Mouse (Mus musculus) thymus, adult 2 months (tissue): Measurements from ENCODE around the gene Ifi207.

Experiments
- CTCF ChIP-seq: fragments of 200-500 bp; IDR thresholded peaks from 2 replicates; pipeline ENCODE4 v1.5.1; 2012; ENCODE audit warnings: mild to moderate bottlenecking, control low read depth, low read length, moderate library complexity, borderline replicate concordance; ENCODE audit not compliant: control insufficient read depth, poor library complexity, insufficient read depth; ENCODE audit errors: extremely low read depth
- POLR2A ChIP-seq: fragments of 200-500 bp; IDR thresholded peaks from 2 replicates; pipeline ENCODE4 v1.6.1; 2012; ENCODE audit warnings: mild to moderate bottlenecking, low read length, control low read depth, moderate library complexity; ENCODE audit not compliant: control insufficient read depth, poor library complexity, insufficient read depth; ENCODE audit errors: extremely low read depth

DNA sequence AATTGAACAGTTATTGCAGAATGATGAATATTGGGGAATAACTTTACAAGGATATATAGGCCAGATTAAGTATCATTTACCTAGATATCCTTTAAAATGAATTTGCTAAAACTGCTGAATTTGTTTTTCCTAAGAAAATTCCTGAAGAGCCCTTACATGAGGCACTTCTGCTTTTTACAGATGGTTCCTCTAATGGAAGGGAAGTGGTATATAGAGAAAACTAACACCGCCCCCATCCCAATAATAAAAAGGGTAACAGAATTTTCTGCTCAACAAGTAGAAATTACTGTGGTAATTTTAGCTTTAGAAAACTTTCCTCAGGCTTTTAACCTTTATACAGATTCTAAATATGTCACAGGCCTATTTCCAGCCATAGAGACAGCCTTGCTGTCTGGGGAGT is 47.3 kb downstream of the Ifi207 start:
- TF ChIP-seq POLR2A (no peak), CTCF (no peak)
